Mouse (Mus musculus): ENCODE results near the gene Pam.

DNA sequence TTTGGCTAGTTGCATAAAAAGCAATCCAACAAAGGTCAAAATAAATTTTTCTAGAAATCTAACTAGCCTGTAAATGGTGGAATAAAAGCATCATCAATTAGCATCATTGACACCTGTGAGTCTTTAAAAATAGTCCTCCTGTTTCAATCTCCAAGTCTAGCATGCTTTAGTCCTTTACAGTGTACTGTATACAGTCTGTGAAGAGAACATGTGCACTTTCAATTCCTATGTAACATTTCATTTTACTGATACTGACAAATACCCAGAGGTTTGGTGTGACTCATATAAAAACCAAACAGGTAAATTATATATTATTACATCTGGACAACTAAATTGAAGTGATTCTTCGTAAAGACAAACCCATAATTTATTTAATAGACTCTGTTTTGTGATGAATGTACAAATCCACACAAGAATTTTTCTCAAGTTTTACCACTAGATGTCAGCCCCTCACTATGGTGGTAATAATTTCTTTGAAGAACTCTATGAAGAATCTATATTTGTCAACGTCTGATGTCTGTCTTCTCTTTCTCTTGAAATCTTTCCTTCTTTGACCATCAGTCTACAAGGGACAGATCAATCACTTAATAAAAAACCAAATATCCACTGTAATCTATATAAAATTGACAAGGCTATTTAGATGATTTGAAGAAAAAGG is 286.1 kb downstream of the Pam start:
- TF ChIP-seq CTCF (conservative IDR thresholded peaks at IDR 0.05; ENCODE audit: low read length) (no peak; the same call in 1 of the 2 replicates), NANOG (IDR thresholded peaks at IDR 0.05; ENCODE audit: borderline replicate concordance, low read length) (no peak)

Measured in E14TG2a.4 (cell line).